Mouse (Mus musculus): ENCODE results near the gene 2900026A02Rik.
"Not testable (repeated sequence)": the region's sequence is repeated elsewhere in the genome, so short reads cannot be mapped to it uniquely, and the experiment has no call there.

Gene 2900026A02Rik

GRCm38 (mm10) chr5:113132635-113133041 lies 88.4 kb downstream of the 2900026A02Rik start:
- no peak for DNase-seq (ENCODE audit: extremely low read depth, insufficient read length, low spot score)

DNA sequence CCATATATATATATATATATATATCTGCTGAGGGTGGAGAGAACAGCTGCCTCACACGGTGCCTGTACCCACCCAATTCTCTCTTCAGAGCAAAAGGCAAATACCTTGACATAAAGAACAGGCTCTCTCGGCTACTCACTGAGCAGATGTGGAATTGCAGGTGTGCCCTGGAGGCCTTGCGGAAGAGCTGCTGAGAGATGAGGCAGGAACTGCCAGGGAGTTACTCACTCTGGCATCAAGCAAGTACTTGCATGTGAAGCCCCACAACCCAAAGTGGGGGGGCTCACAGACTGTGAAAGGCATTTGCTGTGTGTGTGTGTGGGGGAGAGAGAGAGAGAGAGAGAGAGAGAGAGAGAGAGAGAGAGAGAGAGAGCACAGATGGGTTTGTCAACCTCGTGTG lies 92.6 kb downstream of the 2900026A02Rik start:
- no peak for DNase-seq (ENCODE audit: extremely low read depth, insufficient read length, low spot score)

DNA sequence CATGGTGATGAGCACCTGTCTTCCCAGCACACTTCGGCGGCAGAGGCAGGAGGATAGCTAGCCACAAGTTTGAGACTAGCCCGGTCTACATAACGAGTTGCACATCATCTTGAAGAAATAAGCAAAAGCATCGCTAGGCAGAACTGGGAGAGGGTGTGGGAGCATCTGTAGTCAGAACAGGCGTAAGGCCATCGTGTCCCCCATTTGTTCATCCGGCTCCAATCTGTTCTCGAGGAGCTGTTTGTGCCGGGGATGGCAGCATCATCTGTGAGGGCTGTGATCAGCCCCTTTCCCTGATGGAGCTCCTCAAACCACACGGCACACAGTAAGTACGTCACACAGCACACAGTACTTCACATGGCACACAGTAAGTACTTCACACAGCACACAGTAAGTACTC lies 94.6 kb downstream of the 2900026A02Rik start:
- DNase-seq (ENCODE audit: extremely low read depth, insufficient read length, low spot score): no peak

DNA sequence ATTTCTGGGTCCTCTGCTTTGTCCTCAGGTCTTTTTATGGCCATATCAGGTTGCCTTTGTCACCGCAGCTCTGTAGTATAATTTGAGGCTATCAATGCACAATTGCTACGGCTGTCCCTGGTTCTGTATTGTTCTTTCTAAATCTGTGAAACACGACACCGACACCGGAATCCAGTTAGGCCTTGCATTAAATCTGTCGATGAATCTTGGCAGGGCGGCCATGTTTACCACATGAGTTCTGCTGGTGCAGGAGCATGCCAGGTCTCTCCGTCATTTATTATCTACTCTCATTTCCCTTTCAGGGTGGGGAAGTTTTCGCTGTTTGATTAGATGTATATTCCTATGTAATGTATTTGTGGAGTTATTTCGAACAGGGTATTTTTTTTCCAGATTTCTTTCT lies 97.3 kb downstream of the 2900026A02Rik start:
- no peak for DNase-seq (ENCODE audit: extremely low read depth, insufficient read length, low spot score)

DNA sequence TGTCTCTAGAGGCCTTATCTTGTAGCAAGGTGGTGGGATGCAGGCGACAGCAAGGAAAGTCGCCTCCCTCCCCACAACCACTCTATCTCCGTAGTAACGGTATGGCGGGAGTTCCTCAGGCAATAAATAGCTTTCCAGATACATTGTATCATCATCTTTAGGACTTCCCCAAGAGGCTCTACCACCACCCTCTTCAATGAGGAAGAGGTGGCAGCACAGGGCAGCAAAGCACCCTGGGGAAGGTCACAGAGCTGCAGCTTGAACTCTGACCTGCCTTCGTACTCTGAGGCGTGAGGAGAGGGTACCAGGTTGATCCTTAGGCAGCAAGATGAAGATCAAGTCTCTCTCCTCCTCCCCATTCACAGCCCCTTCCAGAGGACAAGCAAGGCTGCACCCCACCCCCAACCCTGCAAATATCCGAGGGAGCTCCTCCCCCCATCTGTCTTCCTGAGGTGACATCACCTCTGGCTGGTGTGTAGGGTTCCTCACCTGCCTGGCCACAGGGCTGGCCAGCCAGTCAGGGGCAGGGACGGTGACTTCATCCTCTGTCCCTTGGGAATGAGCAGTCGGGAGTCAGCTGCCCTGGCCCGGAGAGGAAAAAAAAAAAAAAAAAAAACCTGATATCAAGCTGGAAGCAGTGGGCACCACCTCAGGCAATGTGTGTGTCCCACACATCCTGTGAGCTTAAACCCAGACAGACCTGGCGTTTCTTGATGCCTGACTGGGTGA lies 98.5 kb downstream of the 2900026A02Rik start:
- DNase-seq (ENCODE audit: extremely low read depth, insufficient read length, low spot score): peak; percentile 55

GRCm38 (mm10) chr5:113121591-113121875 lies 99.5 kb downstream of the 2900026A02Rik start:
- DNase-seq (ENCODE audit: extremely low read depth, insufficient read length, low spot score): no peak

GRCm38 (mm10) chr5:113120741-113121590 lies 100.1 kb downstream of the 2900026A02Rik start:
- no peak for DNase-seq (ENCODE audit: extremely low read depth, insufficient read length, low spot score)

GRCm38 (mm10) chr5:113119861-113120465 lies 101.1 kb downstream of the 2900026A02Rik start:
- no peak for DNase-seq (ENCODE audit: extremely low read depth, insufficient read length, low spot score)

GRCm38 (mm10) chr5:113119291-113119690 lies 101.7 kb downstream of the 2900026A02Rik start:
- no peak for DNase-seq (ENCODE audit: extremely low read depth, insufficient read length, low spot score)

DNA sequence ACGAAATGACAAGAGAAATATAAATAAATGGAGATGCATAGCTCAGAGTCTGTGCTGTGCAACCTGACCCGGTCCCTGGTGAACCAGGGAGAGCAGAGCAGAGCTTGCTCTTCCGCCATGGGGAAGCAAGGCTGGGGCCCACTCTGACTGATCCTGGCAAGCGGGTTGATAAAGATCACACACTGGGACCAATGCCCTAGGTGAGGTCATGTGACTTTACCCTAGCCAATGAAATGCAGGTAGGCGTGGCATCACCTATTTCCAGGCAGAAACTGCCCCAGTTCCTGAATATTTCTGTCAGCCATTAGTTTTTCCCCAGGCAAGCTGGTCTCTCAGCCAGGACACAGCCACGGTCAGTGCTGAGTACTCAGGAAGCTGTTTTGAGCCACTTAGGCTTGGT lies 102.3 kb downstream of the 2900026A02Rik start:
- DNase-seq (ENCODE audit: extremely low read depth, insufficient read length, low spot score): no peak

DNA sequence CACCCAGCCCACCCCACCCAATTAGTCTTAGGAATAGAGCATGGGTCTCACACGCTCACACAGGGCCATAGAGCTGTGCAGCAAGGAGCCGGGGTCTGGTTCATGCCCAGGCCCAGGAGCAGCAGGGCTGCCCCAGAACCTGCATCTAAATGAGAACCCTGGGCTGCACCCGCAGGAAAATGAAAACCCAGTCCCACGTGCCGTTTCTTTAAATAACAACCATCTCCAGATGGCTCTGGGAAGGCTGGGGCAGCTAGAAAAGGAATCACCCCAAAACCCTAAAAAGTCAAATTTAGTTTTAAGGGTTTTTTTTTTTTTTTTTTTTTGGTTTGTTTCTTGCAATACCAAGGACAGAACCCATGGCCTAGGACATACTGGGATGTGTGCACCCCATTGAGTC lies 103.7 kb downstream of the 2900026A02Rik start:
- DNase-seq (ENCODE audit: extremely low read depth, insufficient read length, low spot score): no peak

- DNase-seq (ENCODE audit: extremely low read depth, insufficient read length, low spot score): no peak
These were observed 105.1 kb downstream of the 2900026A02Rik start for GRCm38 (mm10) chr5:113115896-113116295.

DNA sequence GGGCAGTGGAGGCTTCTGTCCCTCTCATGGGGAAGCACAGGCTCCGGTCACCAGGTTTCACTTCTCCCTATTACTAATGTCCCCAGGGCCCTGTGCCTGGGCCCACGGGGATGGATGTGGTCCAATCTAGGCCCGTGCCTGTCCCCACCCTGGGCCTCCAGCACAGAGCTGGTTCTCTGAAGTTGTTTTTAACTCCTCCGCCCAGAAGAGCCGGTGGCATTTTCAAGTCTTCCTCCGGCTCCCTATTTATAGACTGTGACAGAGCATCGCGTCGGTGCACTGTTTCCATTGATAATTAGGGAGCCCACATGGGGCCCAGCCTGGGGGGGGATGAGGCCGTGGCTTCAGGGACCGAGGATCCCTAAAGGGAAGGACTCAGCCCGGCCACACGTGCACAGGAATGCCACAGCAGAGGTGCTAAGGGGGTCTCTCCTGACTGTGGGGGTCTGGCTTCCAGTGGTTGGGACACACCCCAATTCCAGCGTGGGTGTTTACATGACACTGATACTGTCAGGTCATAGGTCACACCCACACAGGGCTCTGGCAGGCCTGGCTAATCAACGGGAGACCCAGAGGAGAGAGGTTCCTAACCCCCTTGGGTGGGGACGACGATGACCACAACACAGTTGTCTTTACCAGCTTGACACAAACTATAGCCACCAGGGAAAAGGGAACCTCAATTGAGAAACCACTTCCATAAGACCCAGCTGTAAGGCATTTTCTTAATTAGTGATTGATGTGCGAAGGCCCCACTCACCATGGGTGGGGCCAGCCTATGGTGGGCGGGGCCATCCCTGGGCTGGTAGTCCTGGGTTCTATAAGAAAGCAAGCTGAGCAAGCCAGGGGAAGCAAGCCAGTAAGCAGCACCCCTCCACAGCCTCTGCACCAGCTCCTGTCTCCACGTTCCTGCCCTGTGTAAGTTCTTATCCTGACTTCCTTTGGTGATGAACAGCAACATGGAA lies 106.5 kb downstream of the 2900026A02Rik start:
- DNase-seq (ENCODE audit: extremely low read depth, insufficient read length, low spot score): no peak

DNA sequence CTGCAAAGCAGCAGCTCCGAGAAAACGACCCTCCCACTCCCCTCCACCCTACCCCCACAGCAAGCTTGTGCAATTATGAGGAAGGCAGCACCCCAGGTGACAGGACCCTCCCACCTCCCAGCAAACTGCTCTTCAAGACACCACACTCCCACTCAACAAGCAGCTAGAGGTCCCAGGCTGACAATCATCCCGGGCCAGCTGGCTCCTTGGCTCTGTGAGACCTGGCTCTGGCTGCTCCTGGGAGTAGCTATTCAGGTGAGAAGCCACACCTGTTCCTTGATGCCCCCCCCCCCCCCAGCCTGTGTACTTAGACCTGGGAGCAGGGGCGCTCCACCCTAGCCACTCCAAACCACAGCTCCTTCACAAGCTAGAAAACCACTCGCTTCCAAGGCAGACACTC lies 107.9 kb downstream of the 2900026A02Rik start:
- no peak for DNase-seq (ENCODE audit: extremely low read depth, insufficient read length, low spot score)

DNA sequence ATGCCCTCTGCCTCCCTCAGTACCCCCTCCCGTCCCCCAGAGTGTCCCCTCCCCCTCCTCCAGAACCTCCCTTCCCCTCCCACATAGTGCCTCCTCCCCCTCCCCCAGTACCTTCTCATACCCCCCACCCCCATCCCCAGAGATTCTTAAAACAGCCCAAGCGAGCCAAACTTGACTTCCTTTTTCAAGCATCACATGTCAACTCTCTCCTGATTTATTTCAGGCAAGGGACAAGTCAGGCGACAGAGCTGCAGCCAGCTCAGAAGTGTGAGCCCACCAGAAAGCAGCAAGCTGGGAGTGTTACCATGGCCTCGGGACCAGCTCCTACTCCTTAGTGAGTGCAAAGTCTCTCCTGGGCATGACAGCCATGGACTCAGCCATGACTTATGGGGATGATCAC lies 109.7 kb downstream of the 2900026A02Rik start:
- no peak for DNase-seq (ENCODE audit: extremely low read depth, insufficient read length, low spot score)

DNA sequence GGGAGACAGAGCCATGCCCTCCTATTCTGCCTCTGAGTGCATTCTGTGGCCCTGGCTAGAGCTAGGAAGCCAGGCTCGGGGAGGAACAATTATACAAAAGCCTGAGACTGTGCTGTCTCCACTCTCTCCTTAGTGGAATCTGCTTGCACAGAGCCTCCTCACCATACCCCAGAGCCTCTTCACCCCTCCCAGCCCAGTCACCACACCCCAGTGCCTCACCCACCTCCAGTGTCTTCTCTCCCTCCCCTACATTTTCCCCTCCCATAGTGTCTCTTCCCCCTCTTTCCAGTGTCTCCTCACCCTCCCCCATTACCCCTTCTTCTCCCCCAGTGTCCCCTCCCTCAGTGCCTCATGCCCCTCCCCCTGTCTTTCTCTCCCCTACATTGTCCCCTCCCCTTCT lies 110.1 kb downstream of the 2900026A02Rik start:
- no peak for DNase-seq (ENCODE audit: extremely low read depth, insufficient read length, low spot score)

GRCm38 (mm10) chr5:113109651-113110050 lies 111.4 kb downstream of the 2900026A02Rik start:
- DNase-seq (ENCODE audit: extremely low read depth, insufficient read length, low spot score): not testable (repeated sequence)

DNA sequence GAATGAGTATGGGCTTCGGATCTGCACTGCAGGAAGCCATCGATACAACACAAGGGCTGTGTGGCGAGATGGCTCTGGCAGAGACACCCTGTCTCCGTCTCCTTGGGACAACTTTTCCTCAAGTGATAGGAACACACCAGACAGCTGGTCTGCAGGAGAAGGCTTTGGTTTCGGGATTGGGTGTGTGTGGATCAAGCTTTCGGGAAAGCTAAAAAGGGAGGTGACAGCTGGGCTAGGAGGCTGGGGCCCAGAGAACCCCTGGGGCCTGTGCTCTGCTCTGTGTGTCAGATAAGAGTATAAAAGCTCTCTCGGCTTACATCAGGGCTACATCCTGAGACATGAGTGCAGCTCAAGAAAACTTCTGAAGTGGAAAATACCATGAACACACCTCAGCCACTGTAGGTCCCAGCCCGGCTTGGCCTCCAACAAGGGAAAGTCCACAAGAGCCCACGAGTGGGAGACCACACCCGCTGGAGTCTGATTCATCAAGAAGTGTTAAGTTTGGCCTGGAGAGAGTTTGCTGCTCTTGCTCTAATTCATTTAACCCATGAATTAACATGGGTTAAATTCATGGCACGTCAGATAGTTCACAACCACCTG lies 112.8 kb downstream of the 2900026A02Rik start:
- no peak for DNase-seq (ENCODE audit: extremely low read depth, insufficient read length, low spot score)

GRCm38 (mm10) chr5:113107709-113108108 lies 113.3 kb downstream of the 2900026A02Rik start:
- no peak for DNase-seq (ENCODE audit: extremely low read depth, insufficient read length, low spot score)

DNA sequence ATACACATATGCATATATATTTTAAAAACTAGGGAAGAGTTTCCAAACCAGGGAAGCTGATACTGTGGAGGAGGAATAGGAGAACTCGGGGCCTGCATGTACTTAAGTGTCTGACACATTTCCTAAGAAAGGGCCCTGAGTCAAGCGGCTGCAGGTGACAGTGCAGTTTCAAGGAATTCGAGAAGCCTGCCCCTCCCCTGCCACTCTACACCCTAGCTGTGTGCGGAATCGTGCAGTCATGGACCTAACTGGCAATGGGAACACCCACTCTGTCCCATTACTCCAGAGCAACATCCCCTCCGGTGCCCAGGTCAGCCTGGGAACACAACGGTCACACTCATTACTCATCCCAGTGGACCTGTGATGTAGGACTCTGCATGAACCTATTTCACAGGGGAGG lies 114.4 kb downstream of the 2900026A02Rik start:
- no peak for DNase-seq (ENCODE audit: extremely low read depth, insufficient read length, low spot score)
